Mouse (Mus musculus) heart, postnatal 10 days (tissue): ENCODE measurements around the gene Zfand6. TPM values are rescaled to one million over a fixed set of nuclear protein-coding genes. Genes with fewer than 3 reads are reported as not detected.
A peak's percentile ranks its signal among the peaks of the same experiment; 100 is the strongest.

Experiments used
- DNase-seq, 2 experiments: peaks; one replicate each; pipeline ENCODE4 v3.0.0; 2021
- intact Hi-C: fragments of 180-260 bp; cut with DNase I; formaldehyde crosslinking; loops from one replicate; pipeline ENCODE4 v1.15.1; 2025
- total RNA-seq, 2 experiments: library from RNA; stranded (reverse); gene quantifications; 2 replicates each; pipeline ENCODE4 v1.2.3; 2021

Zfand6 gene
- total RNA-seq, 2 experiments from 2014 or later, result 97.7 to 103 TPM

GRCm38 (mm10) chr7:84652740-84653139 is 37.0 kb downstream of the Zfand6 start:
- no peak for DNase-seq
- intact Hi-C loops, result no loop called here

- DNase-seq, result no peak
- intact Hi-C loops, result no loop called here
Measured at GRCm38 (mm10) chr7:84651987-84652321, 37.8 kb downstream of the Zfand6 start.

GRCm38 (mm10) chr7:84651303-84651986 is 38.3 kb downstream of the Zfand6 start:
- no peak for DNase-seq
- intact Hi-C loops, result no loop called here

- DNase-seq, result no peak
- intact Hi-C loops, result no loop called here
Measured at GRCm38 (mm10) chr7:84649016-84649415, 40.7 kb downstream of the Zfand6 start.

DNA sequence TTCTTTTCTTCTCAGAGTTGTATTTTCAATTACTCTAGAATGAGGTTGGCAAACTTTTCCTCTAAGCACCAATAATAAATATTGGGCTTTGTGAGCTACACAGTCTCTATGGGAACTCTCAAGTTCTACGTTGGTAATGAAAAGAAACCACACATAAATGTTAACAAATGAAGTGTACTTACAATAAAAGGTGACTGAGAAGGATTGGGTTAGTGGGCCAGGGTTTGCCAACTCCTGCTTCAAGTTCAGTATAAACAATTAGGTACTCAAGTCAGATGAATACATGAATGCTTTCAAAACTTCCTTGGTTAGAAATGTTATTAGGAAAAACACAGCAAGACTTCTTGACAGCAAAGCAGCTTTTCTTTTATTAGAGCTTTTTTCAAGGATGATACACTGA is 43.5 kb downstream of the Zfand6 start:
- no peak for DNase-seq
- intact Hi-C loops, result no loop called here

GRCm38 (mm10) chr7:84643270-84643998 is 46.3 kb downstream of the Zfand6 start:
- intact Hi-C loops, result no loop called here
- no peak for DNase-seq

DNA sequence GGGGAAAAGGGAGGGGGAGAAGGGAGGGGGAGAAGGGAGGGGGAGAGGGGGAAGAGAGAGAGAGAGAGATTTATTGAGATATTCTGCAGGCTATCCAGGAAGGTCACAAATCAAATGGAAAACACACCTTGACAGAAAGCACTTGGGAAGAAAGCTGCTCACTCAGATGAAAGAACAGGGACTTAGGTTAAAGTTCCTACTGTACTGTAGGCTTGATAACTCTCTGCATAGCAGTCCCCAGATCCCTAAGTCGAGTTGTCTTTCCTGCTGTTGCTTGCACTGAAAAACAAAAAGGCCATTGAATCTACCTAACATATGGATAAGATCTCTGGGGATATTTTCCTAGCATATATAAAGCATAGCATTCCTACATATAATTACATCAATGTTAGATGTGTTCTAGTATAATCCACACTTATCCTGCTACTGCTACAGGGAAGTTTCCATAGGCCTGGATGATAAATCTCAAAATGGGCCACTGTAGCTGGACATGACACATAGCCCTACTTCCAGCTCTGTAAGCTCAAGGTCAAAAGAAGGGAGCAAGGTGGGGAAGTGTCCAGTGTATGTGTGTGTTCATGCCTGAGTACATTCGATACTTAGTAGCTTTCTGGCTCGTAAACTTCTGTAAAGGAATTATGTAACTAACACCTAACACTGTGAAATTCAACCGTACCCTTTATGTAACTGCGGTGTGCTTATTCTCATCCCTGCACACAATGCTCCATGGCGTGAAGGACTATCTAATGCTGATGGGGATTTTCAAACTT is 47.4 kb downstream of the Zfand6 start:
- intact Hi-C loops, result no loop called here
- no peak for DNase-seq

- intact Hi-C loops, result no loop called here
- DNase-seq, result no peak
Measured at GRCm38 (mm10) chr7:84636939-84637338, 52.8 kb downstream of the Zfand6 start.

- no peak for DNase-seq
- intact Hi-C loops, result no loop called here
Measured at GRCm38 (mm10) chr7:84631878-84632277, 57.9 kb downstream of the Zfand6 start.

DNA sequence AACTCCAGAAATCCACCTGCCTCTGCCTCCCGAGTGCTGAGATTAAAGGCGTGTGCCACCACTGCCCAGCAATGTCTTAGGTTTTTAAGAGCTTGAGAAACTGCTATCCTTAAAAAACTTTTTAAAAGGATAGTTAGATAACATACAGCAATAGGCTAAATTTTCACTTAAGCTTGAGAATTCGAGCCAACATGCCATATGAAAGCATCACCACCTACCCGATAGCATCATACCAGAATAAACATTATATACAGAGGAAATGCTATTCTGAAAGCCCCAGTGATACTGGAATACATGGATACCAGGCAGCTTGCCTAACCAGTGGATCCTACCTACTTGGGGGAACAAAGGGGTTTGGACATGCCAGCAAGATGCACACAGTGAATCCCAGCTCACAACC is 66.0 kb downstream of the Zfand6 start:
- intact Hi-C loops, result no loop called here
- no peak for DNase-seq

GRCm38 (mm10) chr7:84620956-84621355 is 68.8 kb downstream of the Zfand6 start:
- no peak for DNase-seq
- intact Hi-C loops, result no loop called here

- intact Hi-C loops, result no loop called here
- no peak for DNase-seq
Measured at GRCm38 (mm10) chr7:84618951-84619350, 70.8 kb downstream of the Zfand6 start.

DNA sequence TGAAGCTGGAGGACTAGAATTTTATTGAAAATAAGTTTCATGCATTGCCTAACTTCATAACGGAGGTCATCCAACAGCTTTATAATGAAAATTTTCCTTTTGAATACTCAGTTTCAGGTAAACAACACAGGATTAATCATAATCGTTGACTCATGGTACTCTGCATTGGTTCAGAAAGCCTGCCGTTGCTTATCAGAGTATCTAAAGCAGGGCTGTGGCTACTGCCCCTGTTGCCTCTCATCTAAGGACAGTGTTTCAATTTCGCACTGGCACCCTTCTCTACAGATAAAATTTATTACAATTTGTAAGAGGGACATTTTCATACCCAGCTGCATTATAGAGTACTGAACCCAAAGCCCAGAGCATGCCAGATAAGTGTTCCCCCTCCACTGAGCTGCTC is 77.3 kb downstream of the Zfand6 start:
- intact Hi-C loops, result no loop called here
- DNase-seq, result no peak

DNA sequence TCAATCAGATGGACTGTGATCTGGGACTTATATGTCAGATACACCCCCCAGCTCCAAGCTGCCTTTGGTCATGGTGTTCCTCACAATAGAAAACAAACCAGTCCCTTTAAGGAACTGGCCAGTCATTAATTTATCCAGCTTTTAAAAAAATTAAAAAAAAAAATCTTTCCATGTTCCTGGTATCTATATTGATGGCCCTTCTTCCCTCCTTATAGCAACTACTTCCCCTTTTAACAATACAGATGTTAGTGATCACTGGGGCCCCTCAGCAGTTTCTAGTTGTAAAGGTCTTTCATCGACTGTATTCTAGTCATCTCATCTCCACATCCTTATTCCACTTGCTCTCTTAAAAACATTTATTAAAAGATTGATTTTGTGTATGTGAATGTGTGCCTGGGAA is 78.2 kb downstream of the Zfand6 start:
- DNase-seq, result no peak
- intact Hi-C loops, result no loop called here

GRCm38 (mm10) chr7:84606293-84606749 is 83.4 kb downstream of the Zfand6 start, which contains the start of gene Fah:
Gene Fah, minus strand, starts transcription at chr7:84606722.
- intact Hi-C loops, result loop anchor here (5.0 kb wide), 1 partner anchor 81 kb away; the partner anchor contains the start of gene Zfand6
- peak; percentile 40 to 64 for DNase-seq

DNA sequence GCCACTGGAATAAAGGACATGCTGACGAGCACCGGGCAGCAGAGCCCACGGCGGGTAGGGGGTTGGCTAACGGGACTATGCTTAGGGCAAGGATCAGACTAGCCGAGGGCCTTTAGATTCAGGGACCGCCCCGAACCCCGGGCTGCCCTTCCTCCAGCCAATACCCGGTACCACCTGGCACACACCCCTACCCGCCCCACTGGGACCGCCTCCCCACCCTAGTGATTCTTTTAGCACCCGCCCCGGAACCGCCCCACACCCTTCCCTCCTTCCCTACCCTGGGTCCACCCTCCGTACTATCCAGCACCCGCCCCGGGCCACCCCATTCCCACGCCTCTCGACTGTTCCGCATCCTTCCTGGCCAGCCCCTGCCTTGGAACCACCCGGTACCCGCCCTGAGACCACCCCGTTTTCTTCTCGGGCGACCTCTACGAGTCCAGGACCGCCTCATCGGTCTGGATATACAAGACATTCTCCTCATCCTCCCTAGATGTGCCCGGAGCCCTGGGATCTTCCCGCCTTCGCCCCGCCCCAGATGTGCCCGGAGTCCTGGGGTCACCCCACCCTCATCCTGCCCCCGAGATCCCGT is 84.0 kb downstream of the Zfand6 start:
- peak; percentile 76 to 80 for DNase-seq
- intact Hi-C loops, result loop anchor here (5.0 kb wide), 1 partner anchor 82 kb away; the partner anchor contains the start of gene Zfand6

DNA sequence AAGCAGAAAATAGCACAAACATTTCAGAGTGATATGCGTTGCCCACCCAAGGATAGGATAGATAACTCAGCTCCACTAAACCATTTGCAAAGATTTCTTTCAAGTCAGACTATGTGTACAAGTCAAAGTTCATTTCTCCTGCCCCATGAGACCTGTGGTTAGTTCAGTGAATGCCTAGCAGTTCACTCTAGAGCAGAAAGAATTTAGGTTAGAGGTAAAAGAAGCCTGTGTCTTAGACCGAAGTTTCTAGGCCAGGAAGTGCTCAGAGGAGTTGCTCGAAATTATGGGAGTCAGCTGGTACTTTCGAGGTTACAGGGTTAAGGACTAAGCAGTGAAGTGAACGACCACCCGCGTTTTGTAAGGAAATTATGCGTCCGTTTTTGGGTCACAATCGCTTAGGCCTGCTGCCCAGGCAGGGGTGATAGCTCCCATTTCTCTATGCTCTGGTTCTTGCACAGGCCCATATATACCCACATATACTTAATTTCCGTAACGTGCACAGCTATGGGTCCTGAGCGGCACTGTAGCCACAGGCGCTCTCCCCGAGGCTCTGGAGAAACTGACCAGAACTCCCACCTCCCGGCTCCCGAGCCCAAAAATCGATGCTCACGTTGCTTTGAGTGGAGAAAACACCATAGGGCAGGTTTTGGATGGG is 84.6 kb downstream of the Zfand6 start:
- intact Hi-C loops, result loop anchor here (5.0 kb wide), 1 partner anchor 82 kb away; the partner anchor contains the start of gene Zfand6
- DNase-seq, result peak in 1 of 2 experiments; percentile 5

DNA sequence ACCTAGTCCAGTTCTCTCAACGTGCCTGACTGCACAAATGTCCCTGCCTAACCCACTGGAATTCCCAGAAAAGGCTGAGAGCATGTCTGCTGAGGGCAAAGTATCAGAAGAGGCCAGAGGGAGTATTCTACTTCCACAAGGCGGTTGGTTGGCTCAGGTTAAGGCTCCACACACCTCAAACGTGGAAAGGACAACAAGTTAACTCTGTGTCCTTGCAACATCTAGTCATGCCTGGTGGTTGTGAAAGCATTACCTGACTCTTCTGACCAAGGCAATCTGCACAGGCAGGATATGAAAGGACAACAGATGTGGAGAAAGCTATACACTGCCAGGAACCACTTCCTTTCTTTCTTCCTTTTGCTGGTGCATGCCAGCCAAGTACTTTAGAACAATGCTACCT is 85.3 kb downstream of the Zfand6 start:
- intact Hi-C loops, result no loop called here
- DNase-seq, result peak; percentile 7 to 9

DNA sequence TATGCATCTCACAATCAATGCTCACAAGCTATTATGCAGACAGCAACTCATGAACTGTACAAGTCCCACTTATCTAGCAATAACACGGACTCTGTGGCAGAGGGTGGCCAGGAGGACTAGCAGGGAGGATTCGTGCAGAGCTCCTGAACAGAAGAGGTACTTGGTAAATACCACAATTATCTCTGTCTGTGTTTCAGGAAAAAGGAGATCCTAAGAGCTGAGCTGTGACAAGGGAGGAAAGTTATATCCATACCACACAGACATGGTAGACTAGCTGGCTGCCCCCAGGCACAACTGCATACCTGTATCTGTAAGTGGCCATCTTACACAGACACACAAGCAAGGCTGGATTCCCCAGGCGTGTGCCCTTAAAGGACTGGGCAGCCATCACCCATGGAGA is 88.4 kb downstream of the Zfand6 start:
- intact Hi-C loops, result no loop called here
- DNase-seq, result no peak

- no peak for DNase-seq
- intact Hi-C loops, result no loop called here
Measured at GRCm38 (mm10) chr7:84600631-84601030, 89.1 kb downstream of the Zfand6 start.
